Mouse (Mus musculus): ENCODE measurements at regions not wholly inside any gene's neighbourhood (a gene's known extent, or its start where the extent isn't known, plus 50 kb on each side); places are given as distances from the start of the nearest gene placed in this dataset.

- in situ Hi-C loops (cut with MboI, MseI), result loop anchor here in 1 of 2 experiments (10.0 kb wide), 1 partner anchor 808 kb away; no protein-coding TSS in a partner anchor
Measured at GRCm38 (mm10) chr11:89932231-89932865, 70.3 kb downstream of the Pctp start.

GRCm38 (mm10) chr11:89929115-89929988 lies 73.3 kb downstream of the Pctp start:
- in situ Hi-C loops (cut with MboI, MseI), result no loop called here

GRCm38 (mm10) chr11:89927483-89928156 lies 75.1 kb downstream of the Pctp start:
- in situ Hi-C loops (cut with MboI, MseI), result no loop called here

GRCm38 (mm10) chr11:89922551-89922950 lies 80.1 kb downstream of the Pctp start:
- in situ Hi-C loops (cut with MboI, MseI), result loop anchor here in 1 of 2 experiments (5.0 kb wide), 1 partner anchor 1410 kb away; no protein-coding TSS in a partner anchor

GRCm38 (mm10) chr11:89921146-89921545 lies 81.5 kb downstream of the Pctp start:
- in situ Hi-C loops (cut with MboI, MseI), result loop anchor here in 1 of 2 experiments (5.0 kb wide), 1 partner anchor 1411 kb away; no protein-coding TSS in a partner anchor

- in situ Hi-C loops (cut with MboI, MseI), result no loop called here
Measured at GRCm38 (mm10) chr11:89915795-89916194, 86.9 kb downstream of the Pctp start.

- in situ Hi-C loops (cut with MboI, MseI), result no loop called here
Measured at GRCm38 (mm10) chr11:89914577-89914976, 88.1 kb downstream of the Pctp start.

GRCm38 (mm10) chr11:89901241-89901740 lies 101.4 kb downstream of the Pctp start:
- in situ Hi-C loops (cut with MboI, MseI), result no loop called here

- in situ Hi-C loops (cut with MboI, MseI), result no loop called here
Measured at GRCm38 (mm10) chr11:89898516-89898915, 104.2 kb downstream of the Pctp start.

- in situ Hi-C loops (cut with MboI, MseI), result no loop called here
Measured at GRCm38 (mm10) chr11:89896854-89897253, 105.8 kb downstream of the Pctp start.

GRCm38 (mm10) chr11:89871587-89871986 lies 94.1 kb upstream of the Ankfn1 start:
- in situ Hi-C loops (cut with MboI, MseI), result loop anchor here in 1 of 2 experiments (25.0 kb wide), 1 partner anchor 1116 kb away; no protein-coding TSS in a partner anchor

GRCm38 (mm10) chr11:89867575-89867974 lies 90.1 kb upstream of the Ankfn1 start:
- in situ Hi-C loops (cut with MboI, MseI), result loop anchor here in 1 of 2 experiments (25.0 kb wide), 1 partner anchor 1120 kb away; no protein-coding TSS in a partner anchor

- in situ Hi-C loops (cut with MboI, MseI), result loop anchor here in 1 of 2 experiments (25.0 kb wide), 1 partner anchor 1131 kb away; no protein-coding TSS in a partner anchor
Measured at GRCm38 (mm10) chr11:89856184-89856769, 78.8 kb upstream of the Ankfn1 start.

- in situ Hi-C loops (cut with MboI, MseI), result no loop called here
Measured at GRCm38 (mm10) chr11:89841853-89842252, 64.4 kb upstream of the Ankfn1 start.

- in situ Hi-C loops (cut with MboI, MseI), result no loop called here
Measured at GRCm38 (mm10) chr11:89839671-89840327, 62.3 kb upstream of the Ankfn1 start.

- in situ Hi-C loops (cut with MboI, MseI), result no loop called here
Measured at GRCm38 (mm10) chr11:89837995-89838394, 60.5 kb upstream of the Ankfn1 start.

GRCm38 (mm10) chr11:89836897-89837296 lies 59.4 kb upstream of the Ankfn1 start:
- in situ Hi-C loops (cut with MboI, MseI), result no loop called here

- in situ Hi-C loops (cut with MboI, MseI), result no loop called here
Measured at GRCm38 (mm10) chr11:89834068-89834467, 56.6 kb upstream of the Ankfn1 start.

- in situ Hi-C loops (cut with MboI, MseI), result no loop called here
Measured at GRCm38 (mm10) chr11:89831577-89832110, 54.2 kb upstream of the Ankfn1 start.

Measured in T-helper 17 cell (primary cell).